ENCODE assay signal across 12 mouse cellular contexts in genomic region chr14:31407208-31407607, GRCm38 (mm10). TPM values are rescaled to one million over a fixed set of nuclear protein-coding genes. Genes with fewer than 3 reads are reported as not detected.
DNase-seq lines count a peak whose midpoint lies in the region; ATAC-seq and TF ChIP-seq lines count a peak whose summit lies in the region.
"Had no signal": no experiment of that assay in that cellular context is flagged by ENCODE, and none has a peak within 500 bp of the region (broad histone marks: within the 10 kb centered on the region; RNA-seq: fewer than 3 reads in every experiment).

No protein-coding gene starts in this region.

- DNase-seq in heart, embryonic 10.5 days (ENCODE audit: low spot score): no peak
- no peak for DNase-seq in heart, postnatal 10 days
- DNase-seq in stomach, postnatal 0 days (ENCODE audit: low spot score): no peak
- no peak for DNase-seq in embryo, embryonic 9.5 days (ENCODE audit: extremely low spot score)
- DNase-seq in right cerebral cortex, postnatal 14 days: no peak
- DNase-seq: retina, postnatal 1 day had no signal

- no peak for TF ChIP-seq EP300 in stomach, postnatal 0 days (optimal IDR thresholded peaks at IDR 0.05)

- H3K27me3 ChIP-seq in heart, embryonic 10.5 days (ENCODE audit: insufficient read depth, poor library complexity, severe bottlenecking): no peaks in the 10 kb centered on the region
- no peaks in the 10 kb centered on the region for H3K27me3 ChIP-seq in stomach, embryonic 16.5 days (ENCODE audit: control insufficient read depth, insufficient read depth, low read length)
- no peaks in the 10 kb centered on the region for H3K27me3 ChIP-seq in stomach, postnatal 0 days (ENCODE audit: control insufficient read depth, insufficient read depth, low read length)
- H3K27me3 ChIP-seq in kidney, embryonic 15.5 days: no peaks in the 10 kb centered on the region
- H3K27me3 ChIP-seq in small intestine, adult 2 months (ENCODE audit: control insufficient read depth, insufficient read depth, low read length): no peaks in the 10 kb centered on the region
- H3K27me3 ChIP-seq: Patski; stomach, embryonic 15.5 days had no signal

- H3K4me3 ChIP-seq in heart, embryonic 10.5 days: no peak overlapping the region
- no peak overlapping the region for H3K4me3 ChIP-seq in stomach, embryonic 16.5 days (replicated peaks; ENCODE audit: low read length)
- H3K4me3 ChIP-seq in stomach, postnatal 0 days (ENCODE audit: low read depth, low read length): no peak overlapping the region
- no peak overlapping the region for H3K4me3 ChIP-seq in kidney, embryonic 15.5 days (replicated peaks)
- no peak overlapping the region for H3K4me3 ChIP-seq in small intestine, adult 2 months (ENCODE audit: low read depth, low read length)
- H3K4me3 ChIP-seq: myocyte; stomach, embryonic 15.5 days had no signal

- no peak for ATAC-seq in stomach, embryonic 16.5 days (ENCODE audit: insufficient read depth, low FRiP score)
- no peak for ATAC-seq in stomach, postnatal 0 days (ENCODE audit: low FRiP score, low TSS enrichment)
- peak; percentile 7; the same call in 1 of the 2 replicates for ATAC-seq in kidney, embryonic 15.5 days (replicated peaks; ENCODE audit: low FRiP score)
- ATAC-seq: Patski had no signal

- peaks cover 24% of the 10 kb centered on the region; the same call in 1 of the 2 replicates for H3K36me3 ChIP-seq in heart, embryonic 10.5 days
- no peaks in the 10 kb centered on the region for H3K36me3 ChIP-seq in stomach, embryonic 16.5 days (ENCODE audit: control insufficient read depth, insufficient read depth, low read length)
- no peaks in the 10 kb centered on the region for H3K36me3 ChIP-seq in stomach, postnatal 0 days (ENCODE audit: control insufficient read depth, insufficient read depth, low read length)
- H3K36me3 ChIP-seq in kidney, embryonic 15.5 days: peaks cover 9% of the 10 kb centered on the region; the same call in 1 of the 2 replicates
- H3K36me3 ChIP-seq in small intestine, adult 2 months (ENCODE audit: control insufficient read depth, insufficient read depth, low read length): no peaks in the 10 kb centered on the region
- H3K36me3 ChIP-seq: stomach, embryonic 15.5 days had no signal

- intact Hi-C loops in heart, postnatal 10 days (cut with DNase I): no loop called here

- WGBS in heart, embryonic 10.5 days: 78% methylated on average over 15 of the region's 15 CpGs
- WGBS in stomach, embryonic 16.5 days: 66% methylated on average over 15 of the region's 15 CpGs
- WGBS in stomach, postnatal 0 days: 77% methylated on average over 15 of the region's 15 CpGs
- WGBS in kidney, embryonic 15.5 days: 34% methylated on average over 15 of the region's 15 CpGs
- WGBS in small intestine, adult 2 months: 87% methylated on average over 15 of the region's 15 CpGs

- no peaks in the 10 kb centered on the region for H3K9me3 ChIP-seq in heart, embryonic 10.5 days
- no peaks in the 10 kb centered on the region for H3K9me3 ChIP-seq in stomach, embryonic 16.5 days (replicated peaks; ENCODE audit: control insufficient read depth, low read length)
- no peaks in the 10 kb centered on the region for H3K9me3 ChIP-seq in stomach, postnatal 0 days (ENCODE audit: control insufficient read depth, low read length)
- H3K9me3 ChIP-seq in kidney, embryonic 15.5 days (replicated peaks): no peaks in the 10 kb centered on the region
- H3K9me3 ChIP-seq: stomach, embryonic 15.5 days had no signal

- TF ChIP-seq POLR2A in small intestine, adult 2 months (IDR thresholded peaks at IDR 0.05; ENCODE audit: low read depth, low read length): no peak

- no peak for TF ChIP-seq CTCF in stomach, postnatal 0 days (IDR thresholded peaks at IDR 0.05; ENCODE audit: low read depth)
- TF ChIP-seq CTCF in small intestine, adult 2 months (IDR thresholded peaks at IDR 0.05; ENCODE audit: extremely low read depth, insufficient read length, insufficient replicate concordance, low read depth, low read length): no peak

- H3K4me2 ChIP-seq in stomach, embryonic 16.5 days (ENCODE audit: low read depth, low read length): no peak overlapping the region
- H3K4me2 ChIP-seq in stomach, postnatal 0 days (replicated peaks; ENCODE audit: low read depth): no peak overlapping the region
- peak overlapping the region; percentile 29; the same call in 1 of the 2 replicates for H3K4me2 ChIP-seq in kidney, embryonic 15.5 days
- H3K4me2 ChIP-seq: stomach, embryonic 15.5 days had no signal

- H3K4me1 ChIP-seq in heart, embryonic 10.5 days: peaks cover 98% of the 10 kb centered on the region
- H3K4me1 ChIP-seq in stomach, embryonic 16.5 days (ENCODE audit: control insufficient read depth, insufficient read depth, low read length): peaks cover 4% of the 10 kb centered on the region; the same call in 1 of the 2 replicates
- H3K4me1 ChIP-seq in stomach, postnatal 0 days (replicated peaks; ENCODE audit: control insufficient read depth, insufficient read depth): no peaks in the 10 kb centered on the region
- peaks cover 61% of the 10 kb centered on the region for H3K4me1 ChIP-seq in kidney, embryonic 15.5 days
- peaks cover 8% of the 10 kb centered on the region for H3K4me1 ChIP-seq in small intestine, adult 2 months (ENCODE audit: control insufficient read depth, insufficient read depth, insufficient read length, low read length)

- H3K9ac ChIP-seq in stomach, embryonic 16.5 days (ENCODE audit: low read length): no peak overlapping the region
- no peak overlapping the region for H3K9ac ChIP-seq in stomach, postnatal 0 days (ENCODE audit: low read length)
- H3K9ac ChIP-seq in kidney, embryonic 15.5 days: no peak overlapping the region
- H3K9ac ChIP-seq: stomach, embryonic 15.5 days had no signal

- H3K27ac ChIP-seq in heart, embryonic 10.5 days: peak overlapping the region; percentile 87
- peak overlapping the region; percentile 43; the same call in 1 of the 2 replicates for H3K27ac ChIP-seq in stomach, embryonic 16.5 days (ENCODE audit: low read length)
- H3K27ac ChIP-seq in stomach, postnatal 0 days (replicated peaks): no peak overlapping the region
- H3K27ac ChIP-seq in kidney, embryonic 15.5 days: peak overlapping the region; percentile 78
- peak overlapping the region; percentile 30; the same call in 1 of the 2 replicates for H3K27ac ChIP-seq in small intestine, adult 2 months (ENCODE audit: insufficient read depth, low read depth, low read length)
- H3K27ac ChIP-seq: stomach, embryonic 15.5 days had no signal

RNA-seq across cellular contexts. Expression of gene Sh3bp5, which starts 28.7 kb away (rescaled TPM):
- 26.5 and 30.1 TPM in 2 replicates for polyA plus RNA-seq in heart, embryonic 10.5 days (2016; fragmentation: Nextera tagmentation; extraction: Ambion mirVana)
- total RNA-seq in heart, postnatal 10 days (2021): 10 to 100 TPM; 59.7 to 65.1 TPM
- 19.5 and 20.0 TPM in 2 replicates for polyA plus RNA-seq in stomach, embryonic 16.5 days (2015; fragmentation: Nextera tagmentation; extraction: Ambion mirVana)
- 9.9 and 10.9 TPM in 2 replicates for polyA plus RNA-seq in stomach, postnatal 0 days (2015; fragmentation: Nextera tagmentation; extraction: Ambion mirVana)
- 30.2 and 33.1 TPM in 2 replicates for polyA plus RNA-seq in kidney, embryonic 15.5 days (2015; fragmentation: Nextera tagmentation; extraction: Ambion mirVana)
- 3.0 and 6.9 TPM in 2 replicates for polyA plus RNA-seq in small intestine, adult 2 months (2012; rRNA removed)
